Mouse (Mus musculus): ENCODE measurements around the gene Nt5c. TPM values are rescaled to one million over a fixed set of nuclear protein-coding genes. Genes with fewer than 3 reads are reported as not detected.

Nt5c gene
- total and polyA plus RNA-seq, 3 experiments: 99.3 to 102 TPM; not detected in 1

- TF ChIP-seq KAT2A (conservative IDR thresholded peaks at IDR 0.05; ENCODE audit: low read depth, low read length): peak; percentile 42; the same call in 1 of the 2 replicates
- peak; percentile 85 for TF ChIP-seq ZC3H11A (IDR thresholded peaks at IDR 0.05; ENCODE audit: low read depth, low read length)
- TF ChIP-seq ELF1 (IDR thresholded peaks at IDR 0.05; ENCODE audit: low read depth, low read length): peak; percentile 65
- no peak for TF ChIP-seq POLR2AphosphoS2 (IDR thresholded peaks at IDR 0.05; ENCODE audit: low read length)
Measured at GRCm38 (mm10) chr11:115473626-115474275, 17.9 kb downstream of the Nt5c start (continued).

- Histone ChIP-seq H3K4me3 (ENCODE audit: control insufficient read depth in 1 of 2, insufficient read depth in 1 of 2, low read depth in 2 of 2, low read length in 2 of 2) (no peak overlapping the region), H3K36me3 (ENCODE audit: control insufficient read depth in 1 of 2, insufficient read depth in 2 of 2, low read length in 2 of 2) (peaks cover 0 to 20% of the 10 kb centered on the region in 2 experiments; a peak in 2 of 4 replicates), H3K9ac (ENCODE audit: control insufficient read depth, low read depth, low read length, poor library complexity, severe bottlenecking) (no peak overlapping the region), H3K4me1 (ENCODE audit: control insufficient read depth in 1 of 2, insufficient read depth in 2 of 2, low read length in 2 of 2) (peaks cover 7 to 31% of the 10 kb centered on the region in 2 experiments), H3K27ac (ENCODE audit: control insufficient read depth, low read depth, low read length) (no peak overlapping the region), H3K79me2 (ENCODE audit: control insufficient read depth, insufficient read depth, low read length, poor library complexity) (peaks cover 5% of the 10 kb centered on the region), H3K9me3 (replicated peaks; ENCODE audit: insufficient read depth, low read length) (no peaks in the 10 kb centered on the region), H3K27me3 (ENCODE audit: control insufficient read depth in 1 of 2, insufficient read depth in 2 of 2, low read length in 2 of 2) (no peaks in the 10 kb centered on the region)
- no peak for DNase-seq (ENCODE audit: low read depth, low spot score)
- TF ChIP-seq CHD1 (IDR thresholded peaks at IDR 0.05; ENCODE audit: low read depth, low read length): no peak
Measured at GRCm38 (mm10) chr11:115472183-115472582, 19.5 kb downstream of the Nt5c start.

DNA sequence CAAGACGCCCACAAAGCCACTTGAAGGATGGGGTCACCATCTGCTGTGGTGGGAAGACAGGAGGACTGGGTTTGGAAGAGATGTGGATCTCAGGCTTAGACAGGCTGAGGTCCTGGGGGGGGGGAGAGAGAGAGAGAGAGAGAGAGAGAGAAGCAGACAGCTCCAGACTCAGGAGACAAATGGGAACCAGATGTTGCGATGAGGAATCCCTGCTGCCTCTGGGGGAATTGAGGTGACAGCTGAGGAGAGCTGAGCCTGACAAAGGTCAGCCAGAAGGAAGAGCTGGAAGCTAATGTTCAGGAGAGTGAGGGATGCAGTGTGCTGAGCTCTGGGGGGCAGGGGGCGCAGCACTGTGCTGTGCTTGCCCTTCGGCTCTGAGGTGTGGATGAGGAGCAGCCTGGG is 24.4 kb downstream of the Nt5c start:
- H3K27me3 ChIP-seq (ENCODE audit: control insufficient read depth in 1 of 2, insufficient read depth in 2 of 2, low read length in 2 of 2): peaks cover 0 to 9% of the 10 kb centered on the region in 2 experiments; a peak in 2 of 4 replicates
- H3K9ac ChIP-seq (ENCODE audit: control insufficient read depth, low read depth, low read length, poor library complexity, severe bottlenecking): no peak overlapping the region
- no peak overlapping the region for H3K27ac ChIP-seq (ENCODE audit: control insufficient read depth, low read depth, low read length)
- no peaks in the 10 kb centered on the region for H3K4me1 ChIP-seq (ENCODE audit: control insufficient read depth in 1 of 2, insufficient read depth in 2 of 2, low read length in 2 of 2)
- TF ChIP-seq MAZ (IDR thresholded peaks at IDR 0.05; ENCODE audit: low read depth, low read length) (no peak), CHD2 (IDR thresholded peaks at IDR 0.05; ENCODE audit: low read length) (no peak), HCFC1 (IDR thresholded peaks at IDR 0.05; ENCODE audit: low read depth, low read length) (no peak), BHLHE40 (IDR thresholded peaks at IDR 0.05; ENCODE audit: borderline replicate concordance, low read depth, low read length) (no peak), EP300 (IDR thresholded peaks at IDR 0.05; ENCODE audit: low read depth in 1 of 2, low read length in 2 of 2) (no peak), GATA1 (IDR thresholded peaks at IDR 0.05; ENCODE audit: low read depth, low read length) (no peak), ZMIZ1 (IDR thresholded peaks at IDR 0.05; ENCODE audit: low read depth, low read length) (no peak), ZC3H11A (IDR thresholded peaks at IDR 0.05; ENCODE audit: low read depth, low read length) (no peak), MEF2A (IDR thresholded peaks at IDR 0.05; ENCODE audit: extremely low read depth, insufficient replicate concordance, low read depth, low read length, poor library complexity, severe bottlenecking) (no peak), MAFK (IDR thresholded peaks at IDR 0.05; ENCODE audit: borderline replicate concordance, low read depth, low read length) (no peak)
- H3K4me3 ChIP-seq (ENCODE audit: control insufficient read depth in 1 of 2, insufficient read depth in 1 of 2, low read depth in 2 of 2, low read length in 2 of 2): no peak overlapping the region
- no peaks in the 10 kb centered on the region for H3K79me2 ChIP-seq (ENCODE audit: control insufficient read depth, insufficient read depth, low read length, poor library complexity)
- no peak for DNase-seq (ENCODE audit: low read depth, low spot score)
- H3K36me3 ChIP-seq (ENCODE audit: control insufficient read depth in 1 of 2, insufficient read depth in 2 of 2, low read length in 2 of 2): no peaks in the 10 kb centered on the region
- no peaks in the 10 kb centered on the region for H3K9me3 ChIP-seq (replicated peaks; ENCODE audit: insufficient read depth, low read length)

All from MEL (cell line).